13 mouse cellular contexts compared by ENCODE assay signal in the genomic region with DNA sequence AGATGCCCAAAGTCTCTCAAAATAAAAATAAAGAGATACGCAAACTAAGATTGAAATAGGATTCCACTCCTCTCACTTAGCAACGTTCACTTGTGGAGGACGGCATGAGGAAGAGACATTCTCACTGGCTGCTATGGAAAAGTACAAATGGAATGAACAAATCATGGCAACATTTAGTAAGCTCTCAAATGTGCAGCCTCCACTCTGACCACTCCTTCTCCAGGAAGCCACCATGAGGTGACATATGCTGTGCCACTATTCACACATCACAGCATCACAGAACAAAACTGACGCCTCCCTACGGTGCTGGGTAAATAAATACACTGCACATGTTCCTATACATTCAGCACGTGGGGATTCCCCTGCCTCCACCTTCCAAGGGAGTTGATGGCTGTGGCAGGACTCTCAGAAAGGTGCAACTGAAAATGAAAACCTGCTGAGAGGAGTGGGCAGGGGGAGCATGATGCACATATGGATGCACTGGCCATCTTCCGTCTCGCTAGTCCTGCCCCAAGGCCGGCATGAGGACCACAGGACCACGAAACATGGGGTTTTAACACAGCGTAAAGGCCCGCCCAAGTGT.
"Had no signal": no experiment of that assay in that cellular context is flagged by ENCODE, and none has a peak within 500 bp of the region (broad histone marks: within the 10 kb centered on the region; RNA-seq: fewer than 3 reads in every experiment).

No protein-coding gene starts in this region.

- H3K4me1 ChIP-seq: limb, embryonic 15.5 days; liver, embryonic 12.5 days had no signal

- H3K36me3 ChIP-seq: kidney, embryonic 15.5 days; limb, embryonic 15.5 days had no signal

- DNase-seq: kidney, postnatal 14 days; left cerebral cortex, postnatal 4 days; lung, embryonic 14.5 days; lung, postnatal 10 days; lung, postnatal 4 days; right cerebral cortex, adult 18-20 months; right cerebral cortex, postnatal 25 days; thymus, postnatal 36 days had no signal

- H3K4me2 ChIP-seq: kidney, embryonic 15.5 days; limb, embryonic 15.5 days; liver, embryonic 12.5 days; lung, embryonic 14.5 days; neural tube, embryonic 15.5 days had no signal

- H3K9ac ChIP-seq: kidney, embryonic 15.5 days; limb, embryonic 15.5 days; liver, embryonic 12.5 days; lung, embryonic 14.5 days; neural tube, embryonic 15.5 days had no signal

- H3K9me3 ChIP-seq: kidney, embryonic 15.5 days; limb, embryonic 15.5 days; liver, embryonic 12.5 days; midbrain, embryonic 10.5 days; neural tube, embryonic 15.5 days had no signal

- H3K4me3 ChIP-seq: kidney, embryonic 15.5 days; limb, embryonic 15.5 days; liver, embryonic 12.5 days; midbrain, embryonic 10.5 days; neural tube, embryonic 15.5 days had no signal

- H3K27me3 ChIP-seq: kidney, embryonic 15.5 days; limb, embryonic 15.5 days; liver, embryonic 12.5 days; neural tube, embryonic 15.5 days had no signal

- H3K27ac ChIP-seq: kidney, embryonic 15.5 days; limb, embryonic 15.5 days; midbrain, embryonic 10.5 days; neural tube, embryonic 15.5 days had no signal

- ATAC-seq: liver, embryonic 12.5 days had no signal
